Mouse (Mus musculus): Measurements from ENCODE around the gene Slfn1.
"Not testable (repeated sequence)": the region's sequence is repeated elsewhere in the genome, so short reads cannot be mapped to it uniquely, and the experiment has no call there.

Gene Slfn1

DNA sequence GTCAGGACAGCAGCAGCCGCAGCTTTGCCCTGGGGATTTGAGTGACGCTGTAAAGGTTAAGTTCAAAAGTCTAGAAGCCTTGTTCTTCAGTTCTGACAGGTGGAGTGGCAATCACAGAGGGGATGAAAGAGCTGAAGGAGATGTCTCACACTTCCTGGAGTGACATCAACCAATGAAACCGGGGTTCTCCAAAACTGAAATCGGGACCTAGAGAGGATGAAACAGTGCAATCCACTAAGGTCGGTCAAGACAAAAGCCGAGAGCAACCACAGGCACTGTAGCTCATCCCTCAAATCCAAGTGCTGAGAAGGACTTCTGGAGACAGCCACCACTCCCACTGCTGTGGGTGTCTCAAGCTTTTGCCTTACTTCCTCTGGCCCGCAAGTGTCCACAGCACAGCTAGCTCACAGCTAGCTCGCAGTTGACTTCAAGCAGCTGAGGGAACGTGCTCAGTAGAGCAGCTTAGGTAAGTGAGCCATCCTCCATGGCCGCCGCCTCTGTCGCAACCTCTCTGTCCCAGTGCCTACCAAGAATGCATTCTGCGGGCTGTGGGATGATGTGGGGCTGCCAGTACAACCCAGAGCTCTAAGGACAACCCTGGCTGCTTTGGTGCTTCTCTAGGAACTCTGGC lies at the start of gene Slfn1:
Gene Slfn1, plus strand, starts transcription at position 253 of the 631 bp plus-strand sequence.
- DNase-seq = peak; percentile 27 to 35

DNA sequence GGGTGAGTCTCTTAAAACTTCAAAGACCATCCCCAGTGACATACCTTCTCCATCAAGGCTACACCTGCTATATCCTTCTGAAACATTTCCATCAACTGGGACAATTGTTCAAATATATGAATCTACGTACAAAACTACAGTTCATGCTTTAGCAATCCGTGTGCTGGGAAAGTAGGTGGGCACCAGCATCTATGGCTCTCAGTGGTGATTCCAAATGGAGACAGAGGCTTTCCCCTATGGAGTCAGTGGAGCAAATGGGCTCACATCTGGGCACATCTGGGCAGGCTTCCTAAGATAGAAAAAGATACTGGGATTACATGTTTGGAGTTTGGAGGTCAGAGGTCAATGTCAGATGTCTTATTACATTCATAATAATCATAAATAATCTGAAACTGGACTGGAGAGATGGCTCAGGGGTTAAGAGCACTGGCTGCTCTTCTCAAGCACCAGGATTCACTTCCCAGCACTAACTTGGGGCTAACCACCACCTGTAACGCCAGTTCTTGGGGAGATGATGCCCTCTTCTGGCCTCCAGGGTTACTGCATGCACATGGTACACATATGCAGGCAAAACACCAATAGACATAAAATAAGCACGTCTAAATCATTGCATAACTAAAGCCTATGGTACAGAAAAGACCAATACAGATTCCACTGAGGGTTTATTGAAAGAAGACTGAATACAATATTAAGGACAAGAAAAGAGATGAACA lies 48.5 kb upstream of the Slfn1 start:
- DNase-seq = peak in 1 of 2 experiments; percentile 37

DNA sequence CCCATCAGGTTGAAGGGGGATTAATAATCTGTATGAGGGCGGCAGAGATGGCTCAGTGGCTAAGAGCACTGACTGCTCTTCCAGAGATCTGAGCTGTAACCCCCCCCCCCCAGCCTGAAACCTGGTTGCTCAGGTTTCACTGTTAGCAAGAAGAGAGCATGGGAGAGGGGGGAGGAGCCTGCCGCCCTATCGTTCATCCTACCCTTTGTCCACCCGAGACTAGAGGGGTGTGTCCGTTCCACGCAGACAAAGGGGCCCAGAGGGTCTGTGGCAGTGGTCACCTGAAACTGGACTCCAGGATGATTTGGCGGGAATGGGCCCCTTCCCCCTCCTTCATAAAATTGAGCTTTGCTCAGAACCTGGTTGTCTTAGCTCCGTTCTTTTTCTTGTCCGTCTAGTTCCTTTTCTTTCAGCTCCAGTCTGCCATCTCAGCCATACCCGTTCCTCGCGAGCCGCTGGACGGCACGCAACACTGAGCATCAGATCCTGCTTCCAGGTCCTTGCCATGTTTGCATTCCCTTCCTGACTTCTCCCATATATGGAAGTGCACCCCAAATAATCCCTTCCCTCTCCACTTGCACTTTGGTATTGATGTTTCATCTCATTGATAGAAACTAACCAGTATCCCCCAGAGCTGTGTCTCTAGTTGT lies 46.2 kb upstream of the Slfn1 start:
- peak in 1 of 2 experiments; percentile 26 for DNase-seq

DNA sequence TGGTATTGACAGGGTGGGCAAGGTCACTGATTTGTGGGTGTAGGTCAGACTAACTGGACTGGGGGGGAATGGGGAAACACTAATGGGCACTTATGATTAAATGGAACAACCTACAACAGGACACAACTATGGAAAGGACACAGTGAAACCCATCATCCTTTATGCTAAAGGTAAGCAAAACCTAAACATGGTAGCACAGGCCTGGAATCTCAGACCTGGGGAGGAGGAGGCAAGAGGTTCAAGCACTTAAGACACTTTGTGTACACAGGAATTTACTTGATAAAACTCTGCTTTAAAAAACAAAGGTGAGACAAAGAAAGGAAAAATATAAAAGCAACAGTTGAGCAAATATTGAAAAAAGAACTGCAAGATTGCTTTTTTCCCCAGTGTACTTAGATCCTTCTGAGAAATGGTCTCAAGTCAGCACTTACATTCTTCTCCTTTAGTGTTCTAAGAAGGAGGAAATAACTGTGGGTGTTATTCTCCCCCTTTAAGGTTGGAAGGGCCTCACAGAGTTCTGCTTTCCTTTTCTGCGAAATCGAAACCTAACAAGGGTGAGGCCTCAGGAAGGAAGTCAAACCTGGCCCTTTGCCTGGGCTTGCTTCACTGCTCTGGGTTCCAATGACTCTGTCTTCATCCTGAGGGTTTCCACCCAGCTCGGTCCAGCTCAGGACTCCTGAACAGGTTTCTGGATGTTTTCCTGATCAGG lies 38.8 kb upstream of the Slfn1 start:
- DNase-seq = peak; percentile 72 to 79

DNA sequence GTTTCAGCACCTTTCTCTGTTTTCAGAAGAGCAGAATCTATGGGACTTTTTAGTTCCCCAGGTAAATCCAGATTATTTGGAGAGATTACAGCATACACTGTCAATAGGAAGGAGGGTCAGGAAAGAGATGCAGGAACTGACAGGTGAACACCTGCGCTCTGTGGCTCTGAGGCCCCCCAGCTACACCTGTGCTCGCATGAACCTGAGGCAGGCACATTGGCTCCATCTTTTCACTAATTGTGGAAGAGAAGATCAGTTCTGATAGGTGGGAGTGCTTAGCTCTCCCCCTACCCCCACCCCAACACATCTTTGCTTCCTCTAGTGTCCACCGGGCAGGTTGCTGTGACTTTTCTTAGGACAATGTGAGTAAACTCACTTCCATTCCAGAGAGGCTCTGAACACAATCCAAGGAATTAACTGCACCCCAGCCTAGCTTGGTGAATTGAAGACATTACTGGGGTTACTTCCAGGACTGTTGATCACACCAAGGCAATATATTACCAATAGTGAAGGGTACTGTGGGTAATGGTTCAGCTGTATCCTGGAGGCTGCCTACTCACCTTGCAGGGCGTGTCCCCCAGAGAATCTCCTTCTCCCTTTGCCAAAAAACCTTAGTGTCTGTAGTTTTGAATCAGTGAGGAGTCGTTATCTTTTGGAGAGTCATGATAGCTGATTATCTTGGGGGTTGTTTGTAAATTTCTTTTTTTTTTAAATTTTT lies 38.1 kb upstream of the Slfn1 start:
- peak in 1 of 2 experiments; percentile 50 for DNase-seq

DNA sequence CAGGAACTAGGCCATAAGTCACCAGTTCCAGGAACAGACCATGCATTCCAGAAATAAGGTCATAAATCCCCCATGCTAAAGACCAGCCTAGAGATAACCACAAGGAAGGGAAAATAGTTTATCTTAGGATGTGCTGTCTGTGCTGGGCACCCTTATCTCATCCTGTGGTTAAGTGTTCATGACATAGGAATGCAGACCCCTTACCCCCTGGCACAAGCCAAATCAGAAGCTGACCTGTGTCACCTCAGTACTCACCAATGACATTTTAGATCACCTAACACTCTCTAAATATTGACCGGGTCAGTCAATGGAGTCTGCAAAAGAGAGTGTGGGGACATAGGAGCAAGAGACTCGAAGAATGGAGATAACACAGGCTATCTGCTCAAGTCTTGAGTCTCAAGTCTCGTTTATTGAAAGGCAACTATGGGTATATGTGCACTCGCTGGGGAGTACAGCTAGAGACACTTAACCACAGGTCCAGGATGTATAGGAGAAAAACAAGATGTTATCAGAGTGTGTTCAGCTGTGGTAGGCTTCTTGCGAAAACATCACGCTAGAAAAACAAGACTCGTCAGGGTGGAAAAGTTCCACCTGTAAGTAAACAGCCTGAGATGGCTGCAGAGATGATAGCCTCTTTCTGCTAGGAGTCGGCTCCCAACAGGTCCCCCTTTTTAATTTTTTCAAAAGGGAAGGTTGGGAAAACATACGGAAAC lies 37.0 kb upstream of the Slfn1 start:
- DNase-seq = peak; percentile 58 to 61

DNA sequence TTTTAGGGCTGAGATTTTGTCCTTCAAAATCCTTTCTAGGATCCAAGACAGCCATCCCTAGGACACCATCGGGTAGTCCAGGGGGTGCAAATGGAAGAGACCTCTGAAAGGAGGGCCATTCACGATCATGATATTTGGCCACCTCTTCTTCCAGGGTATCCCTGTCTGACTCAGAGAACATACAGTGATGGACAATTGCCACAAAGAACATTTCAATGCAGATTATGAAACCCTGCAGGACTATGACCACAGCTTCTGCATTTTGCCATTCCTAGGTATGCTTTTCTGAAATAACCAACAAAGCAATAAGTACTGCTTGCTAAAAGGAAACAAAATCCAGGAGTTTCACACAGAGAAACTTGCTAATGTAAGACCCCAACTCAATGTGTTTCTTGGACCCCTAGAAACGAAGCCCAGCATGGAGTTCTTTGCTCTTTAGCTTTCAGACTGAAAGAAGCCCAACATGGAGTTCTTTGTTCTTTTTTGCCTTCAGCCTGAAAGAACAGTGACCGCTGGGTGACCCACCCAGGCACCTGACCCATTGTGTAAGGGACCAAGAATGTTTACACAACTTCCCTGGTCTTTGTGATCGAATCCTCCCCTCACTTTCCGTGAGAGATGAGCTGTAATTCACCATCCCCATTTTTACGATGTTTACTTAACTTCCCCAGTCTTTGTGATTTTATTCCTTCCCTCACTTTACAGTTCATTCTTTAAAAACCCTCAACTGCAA lies 33.7 kb upstream of the Slfn1 start:
- DNase-seq = no peak

DNA sequence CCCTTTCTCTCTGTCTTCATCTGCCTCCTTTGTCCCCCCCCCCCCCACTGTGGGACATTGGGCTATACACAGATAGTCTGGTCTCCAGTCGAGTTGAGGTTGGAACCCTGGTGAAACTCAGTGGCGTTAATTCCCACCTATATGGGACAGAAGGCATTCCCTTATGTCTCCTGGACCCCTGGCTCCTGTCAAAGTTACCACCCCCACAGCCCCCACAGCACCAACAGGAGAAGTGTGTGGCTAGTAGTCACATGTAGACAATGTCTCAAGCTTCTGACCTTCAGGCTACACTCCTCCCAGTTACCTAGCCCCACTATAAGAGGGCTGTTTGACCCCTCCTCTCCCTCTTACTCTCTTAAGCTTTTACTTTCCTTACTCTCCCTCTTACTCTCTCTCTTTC lies 32.5 kb upstream of the Slfn1 start:
- DNase-seq = no peak

DNA sequence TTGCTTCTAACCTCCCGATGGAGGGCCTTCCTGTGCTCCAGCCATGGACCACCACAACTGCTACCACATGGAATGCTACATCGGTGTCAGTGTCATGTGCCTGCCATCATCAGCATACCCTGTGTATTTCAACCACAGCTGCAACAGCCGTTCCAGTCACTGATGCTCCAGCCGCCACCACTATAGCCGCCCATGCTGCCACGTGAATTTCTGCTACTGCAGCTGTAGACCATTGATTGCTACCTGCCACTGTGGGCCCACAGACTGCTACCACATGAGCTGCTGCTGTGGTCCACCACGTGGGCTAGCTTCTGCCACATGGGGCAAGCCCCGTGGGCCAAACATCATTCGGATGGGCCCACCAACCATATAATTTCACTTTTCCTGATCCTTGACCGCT lies 31.9 kb upstream of the Slfn1 start:
- no peak for DNase-seq

DNA sequence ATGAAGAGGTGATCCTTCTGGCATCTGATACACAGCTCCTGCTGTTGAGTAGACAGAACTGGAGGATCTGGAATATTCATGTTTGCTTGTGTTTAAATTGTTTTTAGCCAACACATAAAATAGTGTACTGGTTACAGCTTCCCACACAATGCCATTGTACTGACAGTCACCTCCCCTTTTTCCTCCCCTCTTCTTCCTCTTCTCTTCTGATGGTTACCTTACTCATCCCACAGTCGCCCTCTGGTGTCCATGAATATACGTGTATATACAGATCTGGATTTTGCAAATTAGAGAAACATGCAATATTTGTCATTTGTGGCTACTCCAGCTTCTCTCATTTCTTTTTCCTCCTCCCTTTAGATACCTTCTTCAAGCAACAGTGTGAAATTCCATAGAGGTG lies 1.5 kb upstream of the Slfn1 start:
- peak; percentile 52 to 58 for DNase-seq

DNA sequence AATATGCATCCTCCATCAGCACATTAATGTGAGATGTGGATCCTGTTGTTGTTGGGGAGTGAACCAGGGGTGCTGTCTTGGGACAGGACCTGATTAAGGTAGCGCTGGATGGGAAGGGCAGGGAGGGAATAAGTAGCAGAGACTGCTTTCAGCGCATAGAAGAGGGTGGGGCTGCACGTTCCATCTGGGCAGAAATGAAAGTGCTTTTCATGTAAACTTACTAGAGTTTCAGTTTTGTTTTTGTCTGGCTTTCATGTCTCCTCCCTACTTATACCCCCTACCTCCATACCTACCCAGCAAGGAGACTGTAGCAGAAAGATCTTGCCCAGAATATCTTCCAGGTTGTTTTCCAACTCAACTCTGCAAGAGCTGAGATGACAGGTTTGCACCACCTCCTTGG lies 1.4 kb downstream of the Slfn1 start:
- peak in 1 of 2 experiments; percentile 25 for DNase-seq

DNA sequence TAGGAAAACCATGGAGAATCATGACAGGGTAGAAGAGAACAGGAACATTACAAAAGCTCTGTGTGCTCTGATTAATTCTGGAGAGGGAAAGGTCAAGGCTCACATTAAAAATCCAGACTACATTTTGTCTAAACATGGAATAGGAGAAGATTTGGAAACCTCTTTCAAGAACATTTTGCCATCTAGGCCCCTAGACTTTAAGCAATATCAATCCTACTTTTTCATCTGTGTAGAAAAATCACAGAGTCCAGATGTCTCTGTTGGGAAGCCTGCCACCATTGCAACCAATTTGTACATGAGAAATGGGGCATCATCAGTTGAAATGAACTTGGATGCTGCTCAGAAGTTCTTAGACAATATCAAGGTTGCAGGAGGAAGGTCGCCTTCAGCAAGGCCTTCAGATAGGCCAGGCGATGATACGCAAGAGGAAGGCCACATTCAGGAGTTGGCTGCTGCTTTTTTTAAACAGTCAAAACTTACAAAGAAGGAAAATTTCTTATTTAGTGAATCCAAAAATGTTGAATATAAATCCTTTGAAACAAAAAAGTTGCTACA lies 4.6 kb downstream of the Slfn1 start:
- DNase-seq = no peak

DNA sequence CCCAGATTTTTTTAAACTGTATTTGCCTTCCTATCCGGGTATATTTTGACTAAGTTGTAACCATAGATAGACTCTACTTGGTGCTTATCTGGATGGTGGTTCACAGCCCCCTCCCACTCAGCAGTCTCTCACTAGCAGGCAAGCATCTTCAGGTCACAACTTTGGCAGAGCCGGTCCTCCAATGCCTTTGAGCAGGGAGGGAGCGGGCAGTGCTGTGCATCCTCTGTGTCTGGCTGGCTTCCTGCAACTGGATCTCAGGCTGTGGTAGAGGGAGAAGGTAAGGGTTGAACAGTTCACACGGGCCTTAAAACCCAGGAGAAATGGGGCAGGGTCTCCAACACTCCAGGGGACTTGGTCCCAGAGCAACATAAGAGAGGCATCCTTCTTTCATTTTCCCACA lies 6.5 kb downstream of the Slfn1 start:
- DNase-seq = no peak

DNA sequence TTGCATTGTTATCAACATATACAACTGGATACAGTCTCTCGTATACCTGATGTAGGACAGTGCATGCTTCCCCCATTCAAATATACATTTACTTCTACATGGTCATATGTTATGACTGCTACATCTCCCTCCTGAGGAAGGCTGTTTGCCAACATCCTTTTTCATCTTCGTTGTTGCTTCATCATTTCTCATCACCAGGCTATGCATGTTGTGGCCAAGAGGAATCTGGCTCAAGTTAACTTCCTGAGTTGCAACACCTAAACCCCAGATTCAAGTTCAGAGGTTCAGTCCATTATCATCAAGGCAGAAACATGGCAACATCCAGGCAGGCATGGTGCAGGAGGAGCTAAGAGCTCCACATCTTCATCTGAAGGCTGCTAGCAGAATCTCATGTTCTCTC lies 8.3 kb downstream of the Slfn1 start:
- DNase-seq = no peak

DNA sequence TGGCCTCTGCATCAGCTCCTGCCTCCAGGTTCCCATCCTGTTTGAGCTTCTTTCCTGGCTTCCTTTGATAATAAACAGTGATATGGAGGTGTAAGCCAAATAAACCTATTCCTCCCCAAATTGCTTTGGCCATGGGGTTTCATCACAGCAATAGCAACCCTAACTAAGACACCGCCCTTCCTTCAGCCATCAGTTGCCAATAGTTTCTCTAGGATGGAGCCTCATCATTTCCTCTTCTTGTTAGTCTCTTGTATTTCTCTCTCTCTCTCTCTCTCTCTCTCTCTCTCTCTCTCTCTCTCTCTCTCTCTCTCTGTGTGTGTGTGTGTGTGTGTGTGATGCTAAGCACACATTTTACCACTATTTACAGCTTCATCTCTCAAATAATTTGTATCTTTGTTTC lies 9.0 kb downstream of the Slfn1 start:
- not testable (repeated sequence) for DNase-seq

DNA sequence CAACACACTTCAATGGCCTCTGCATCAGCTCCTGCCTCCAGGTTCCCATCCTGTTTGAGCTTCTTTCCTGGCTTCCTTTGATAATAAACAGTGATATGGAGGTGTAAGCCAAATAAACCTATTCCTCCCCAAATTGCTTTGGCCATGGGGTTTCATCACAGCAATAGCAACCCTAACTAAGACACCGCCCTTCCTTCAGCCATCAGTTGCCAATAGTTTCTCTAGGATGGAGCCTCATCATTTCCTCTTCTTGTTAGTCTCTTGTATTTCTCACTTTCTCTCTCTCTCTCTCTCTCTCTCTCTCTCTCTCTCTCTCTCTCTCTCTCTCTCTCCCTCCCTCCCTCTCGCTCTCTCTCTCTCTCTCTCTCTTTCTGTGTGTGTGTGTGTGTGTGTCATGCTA lies 20.6 kb downstream of the Slfn1 start:
- not testable (repeated sequence) for DNase-seq

DNA sequence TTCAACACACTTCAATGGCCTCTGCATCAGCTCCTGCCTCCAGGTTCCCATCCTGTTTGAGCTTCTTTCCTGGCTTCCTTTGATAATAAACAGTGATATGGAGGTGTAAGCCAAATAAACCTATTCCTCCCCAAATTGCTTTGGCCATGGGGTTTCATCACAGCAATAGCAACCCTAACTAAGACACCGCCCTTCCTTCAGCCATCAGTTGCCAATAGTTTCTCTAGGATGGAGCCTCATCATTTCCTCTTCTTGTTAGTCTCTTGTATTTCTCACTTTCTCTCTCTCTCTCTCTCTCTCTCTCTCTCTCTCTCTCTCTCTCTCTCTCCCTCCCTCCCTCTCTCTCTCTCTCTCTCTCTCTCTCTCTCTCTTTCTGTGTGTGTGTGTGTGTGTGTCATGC lies 32.3 kb downstream of the Slfn1 start:
- not testable (repeated sequence) for DNase-seq

All from thymus, postnatal 36 days (tissue).